Mouse (Mus musculus) v-Abl transformed pro-B cells (cell line): ENCODE data around the gene Rsbn1l.

Experiments
- in situ Hi-C, 2 experiments: fragments of 400-800 bp; cut with MboI; formaldehyde crosslinking; loops; one replicate each; pipeline ENCODE4 v1.15.1; 2025; ENCODE audit not compliant: unreplicated experiment in 2 of 2

Rsbn1l gene

DNA sequence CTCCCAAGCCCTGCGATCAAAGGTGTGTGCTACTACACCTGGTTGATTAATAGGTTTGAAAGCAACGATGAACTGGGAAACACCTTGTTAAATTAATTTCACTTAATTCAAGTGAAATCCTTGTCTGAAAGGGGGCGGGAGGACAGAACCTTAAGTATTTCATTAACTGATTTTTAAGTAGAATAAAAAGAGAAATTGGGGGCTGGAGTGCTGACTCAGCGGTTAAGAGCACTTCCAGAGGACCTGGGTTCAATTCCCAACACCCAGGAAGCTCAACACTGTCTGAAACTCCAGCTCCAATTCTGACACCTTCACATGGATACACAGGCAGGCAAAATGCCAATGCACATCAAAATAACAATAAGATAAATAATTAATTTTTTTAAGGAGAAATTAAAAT is 37.2 kb downstream of the Rsbn1l start:
- in situ Hi-C loops = loop anchor here (10.0 kb wide), 3 partner anchors 126 to 336 kb away; partner anchors contain the start of gene Ptpn12 (in 1 of the 2)

DNA sequence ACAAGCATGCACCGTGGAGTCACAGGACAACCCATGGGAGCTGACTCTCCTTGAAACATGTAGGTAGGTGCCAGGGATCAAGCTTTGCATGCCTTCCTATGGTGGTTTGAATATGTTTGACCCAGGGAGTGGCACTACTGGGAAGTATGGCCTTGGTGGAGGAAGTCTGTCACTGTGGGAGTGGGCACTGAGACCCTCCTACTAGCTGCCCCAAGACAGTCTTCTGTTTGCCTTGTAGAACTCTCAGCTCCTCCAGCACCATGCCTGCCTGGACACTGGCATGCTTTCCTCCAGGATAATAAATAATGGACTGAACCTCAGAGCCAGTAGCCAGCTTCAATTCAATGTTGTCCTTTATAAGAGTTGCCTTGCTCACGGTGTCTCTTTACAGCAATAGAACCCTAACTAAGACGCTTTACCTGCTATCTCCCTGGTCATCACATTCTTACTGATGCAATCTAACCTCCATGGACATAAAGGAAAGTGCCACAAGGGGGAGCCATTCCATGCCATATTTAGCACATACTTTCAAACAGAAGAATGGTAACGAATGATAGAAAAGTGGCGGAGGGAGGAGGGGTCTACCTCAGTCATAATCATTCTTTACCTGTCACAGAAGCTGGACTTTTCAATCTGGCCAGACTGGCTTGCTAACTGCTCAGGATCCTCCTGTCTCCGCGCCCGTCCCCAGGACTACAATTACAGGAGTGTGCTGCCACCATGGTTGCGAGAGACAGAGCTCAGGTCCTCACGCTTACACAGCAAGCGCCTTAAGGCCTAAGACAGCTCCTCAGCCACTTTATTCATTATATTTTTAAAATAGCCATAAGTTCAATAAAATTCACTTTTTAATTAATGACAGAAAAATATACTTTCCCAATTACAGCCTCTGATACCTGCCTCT is 42.6 kb downstream of the Rsbn1l start:
- in situ Hi-C loops = loop anchor here (5.0 to 10.0 kb wide), 5 partner anchors 44 to 341 kb away; partner anchors contain the start of genes Ptpn12 (in 1 of the 2) and Rsbn1l (in 1 of the 2)

DNA sequence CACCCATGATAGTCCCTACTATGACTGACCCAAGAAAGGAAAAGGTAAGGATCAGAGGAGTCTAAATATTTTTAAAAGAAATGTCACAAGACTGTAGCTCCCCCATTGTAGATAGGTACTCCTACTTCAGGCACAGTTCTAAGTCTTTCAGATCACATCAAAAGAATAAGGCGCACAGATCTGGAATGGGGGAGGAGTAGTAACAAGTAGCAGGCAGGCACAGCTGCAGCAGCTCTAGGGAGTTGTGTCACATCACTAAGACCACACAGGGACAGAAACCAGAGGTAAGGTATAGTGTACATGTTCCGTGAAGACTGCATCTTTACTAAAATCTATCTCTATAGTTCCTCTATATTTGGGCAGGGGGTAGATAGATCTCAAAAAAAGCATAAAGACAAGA is 44.5 kb downstream of the Rsbn1l start:
- in situ Hi-C loops = loop anchor here (5.0 to 10.0 kb wide), 5 partner anchors 46 to 343 kb away; partner anchors contain the start of genes Ptpn12 (in 1 of the 2) and Rsbn1l (in 1 of the 2)

DNA sequence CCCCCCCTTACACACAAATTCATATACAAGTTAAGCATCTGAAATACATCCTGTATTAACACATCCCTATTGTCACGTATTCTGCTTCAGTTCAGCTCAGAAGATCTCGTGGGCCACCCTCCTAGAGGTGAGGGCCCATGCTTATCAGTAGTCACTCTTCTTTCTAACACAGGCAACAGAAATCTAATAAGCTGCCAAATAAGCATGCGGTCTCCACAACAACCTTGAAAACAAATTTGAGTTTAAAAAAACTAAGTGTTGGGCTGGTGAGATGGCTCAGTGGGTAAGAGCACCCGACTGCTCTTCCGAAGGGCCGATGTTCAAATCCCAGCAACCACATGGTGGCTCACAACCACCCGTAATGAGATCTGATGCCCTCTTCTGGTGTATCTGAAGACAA is 50.0 kb downstream of the Rsbn1l start:
- in situ Hi-C loops = no loop called here

DNA sequence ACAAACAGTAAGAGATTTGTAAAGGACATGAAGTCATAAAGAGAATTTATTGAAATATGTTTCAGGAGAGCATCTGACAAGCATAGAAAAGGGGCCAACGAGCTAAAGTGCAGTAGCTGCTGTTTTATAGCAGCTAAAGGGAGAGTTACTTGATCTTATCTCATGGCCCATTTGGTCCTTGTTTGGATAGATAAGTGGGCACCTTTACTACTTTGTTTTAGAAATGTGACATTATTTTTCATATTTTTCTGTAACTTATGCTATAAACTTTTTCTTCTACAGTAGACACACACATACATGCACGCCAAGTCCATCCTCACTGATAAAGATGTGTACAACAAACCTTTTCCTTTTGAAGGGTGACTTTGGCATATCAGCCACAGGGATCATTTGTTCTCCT is 50.8 kb downstream of the Rsbn1l start:
- in situ Hi-C loops = no loop called here

DNA sequence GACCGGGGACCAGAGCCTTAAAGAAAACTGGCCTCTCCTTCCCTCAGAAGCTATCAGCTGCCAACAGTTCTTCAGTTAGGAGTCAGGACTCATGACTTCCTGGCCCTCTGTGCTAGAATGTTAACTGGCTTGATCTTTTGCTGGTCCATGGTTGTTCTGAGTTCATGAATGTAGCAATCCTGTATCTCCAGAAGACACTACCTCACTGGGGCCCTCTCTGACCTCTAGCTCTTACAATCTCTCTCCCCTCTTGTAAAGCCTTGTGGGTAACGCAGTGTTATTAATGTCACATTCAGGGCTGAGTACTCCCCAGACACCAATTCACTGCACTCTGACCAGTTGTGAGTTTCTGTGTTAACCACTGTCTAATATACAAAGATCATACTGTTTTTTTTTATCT is 51.6 kb downstream of the Rsbn1l start:
- in situ Hi-C loops = no loop called here

DNA sequence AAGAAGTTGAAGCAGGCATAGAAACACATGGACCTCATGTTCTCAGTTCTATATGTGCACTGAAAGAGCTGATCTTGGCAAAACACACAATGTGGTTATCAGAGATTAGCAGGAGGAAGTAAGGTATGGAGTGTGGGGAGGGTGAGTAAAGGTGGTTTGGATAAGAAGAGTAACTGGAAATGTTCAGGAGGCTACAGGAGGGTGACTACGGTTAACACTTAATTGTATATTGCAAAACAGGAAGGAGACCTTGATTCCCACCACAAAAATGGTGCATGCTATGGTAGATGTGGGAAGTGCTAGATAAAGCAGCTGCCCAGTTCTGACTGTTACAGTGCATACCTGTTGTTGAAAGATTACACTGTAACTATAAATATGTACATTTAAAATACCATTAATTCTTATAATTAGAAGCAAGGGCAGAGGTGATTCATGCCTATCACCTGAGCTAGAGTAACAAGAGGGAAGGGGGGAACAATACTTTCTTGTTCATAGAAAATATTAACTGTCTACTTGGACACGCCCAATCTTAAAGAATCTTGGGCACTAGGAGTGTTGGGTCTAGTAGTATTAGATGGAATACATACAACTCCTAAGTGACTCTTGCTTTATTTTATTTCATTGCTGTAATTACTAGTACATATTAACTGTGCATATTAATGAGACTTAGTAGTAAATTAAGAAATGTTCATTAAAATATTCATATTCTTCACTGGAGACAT is 58.6 kb downstream of the Rsbn1l start:
- in situ Hi-C loops = no loop called here

DNA sequence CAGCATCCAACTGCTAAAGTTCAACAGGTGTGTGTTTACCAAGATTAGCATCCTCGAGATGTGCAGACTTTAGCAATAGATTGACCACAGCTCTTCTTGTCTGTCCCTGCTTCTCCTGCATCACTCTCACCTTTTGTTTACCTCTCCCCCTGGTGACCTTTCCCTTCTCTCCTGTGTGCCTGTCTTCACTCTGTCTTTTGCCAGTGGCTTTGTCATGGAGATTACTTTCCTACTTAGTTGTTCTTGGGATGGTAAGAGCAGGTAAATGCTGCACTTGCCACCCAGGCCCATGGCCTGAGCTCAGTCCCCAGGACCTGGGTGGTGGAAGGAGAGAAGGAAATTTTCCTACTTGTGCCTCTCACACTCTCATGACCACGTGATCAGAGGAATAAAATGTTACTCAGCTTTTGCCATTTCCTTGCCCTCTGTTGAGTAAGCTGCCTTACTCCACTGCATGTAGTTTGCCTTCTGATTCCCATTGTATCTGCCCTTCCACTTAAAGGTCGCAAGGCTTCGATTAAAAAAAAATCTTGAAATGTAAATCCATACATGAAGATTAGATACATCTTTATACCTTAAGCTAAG is 72.1 kb downstream of the Rsbn1l start:
- in situ Hi-C loops = no loop called here

DNA sequence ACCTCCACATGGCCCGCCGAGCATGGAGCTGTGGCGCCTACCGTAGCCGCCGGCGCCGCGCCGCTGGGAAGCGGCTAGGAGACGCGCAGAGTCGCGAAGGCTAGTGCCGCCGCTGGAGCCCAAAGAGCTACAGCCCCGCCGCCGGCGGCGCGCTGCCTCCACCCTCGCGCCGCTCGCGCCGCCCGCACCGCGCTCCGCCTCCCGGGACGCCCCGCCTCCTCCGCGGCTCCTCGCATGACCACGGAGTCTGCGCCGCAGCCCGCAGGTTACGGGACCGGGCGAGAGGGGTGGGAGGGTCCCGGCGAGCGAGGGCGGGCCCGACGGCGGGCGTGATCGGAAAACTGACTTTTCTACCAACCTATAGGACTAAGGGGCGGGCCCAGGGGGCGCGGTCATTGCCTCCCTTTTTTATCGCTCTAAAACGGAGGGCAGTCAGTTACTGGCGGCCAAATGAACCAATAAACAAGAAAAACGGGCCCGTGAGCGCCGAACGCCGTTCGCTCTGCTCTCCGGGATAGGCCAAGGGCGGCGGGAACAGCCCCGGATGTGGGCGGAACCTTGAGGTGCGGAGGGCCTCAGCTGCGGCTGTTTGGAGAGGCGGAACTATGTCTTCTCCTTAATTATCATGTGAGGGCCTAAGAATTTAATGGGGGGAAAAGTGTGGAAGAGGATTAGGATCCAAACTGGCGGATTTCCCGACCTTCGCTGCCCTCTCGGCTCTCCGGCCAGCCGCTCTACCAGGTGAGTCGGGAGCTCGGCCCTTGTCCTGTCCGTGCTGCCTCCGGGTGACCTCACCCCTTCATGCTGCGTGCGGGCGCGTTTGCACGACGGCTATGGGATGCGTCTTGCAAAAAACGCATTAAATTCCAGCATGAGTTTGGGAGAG is 74.0 kb downstream of the Rsbn1l start, which contains the start of the genes Phtf2 and Tmem60:
TSS of gene Phtf2 (minus strand) at position 210 of the 886 bp plus-strand sequence.
TSS of gene Tmem60 (plus strand) at position 277 of the 886 bp plus-strand sequence.
- in situ Hi-C loops = no loop called here

DNA sequence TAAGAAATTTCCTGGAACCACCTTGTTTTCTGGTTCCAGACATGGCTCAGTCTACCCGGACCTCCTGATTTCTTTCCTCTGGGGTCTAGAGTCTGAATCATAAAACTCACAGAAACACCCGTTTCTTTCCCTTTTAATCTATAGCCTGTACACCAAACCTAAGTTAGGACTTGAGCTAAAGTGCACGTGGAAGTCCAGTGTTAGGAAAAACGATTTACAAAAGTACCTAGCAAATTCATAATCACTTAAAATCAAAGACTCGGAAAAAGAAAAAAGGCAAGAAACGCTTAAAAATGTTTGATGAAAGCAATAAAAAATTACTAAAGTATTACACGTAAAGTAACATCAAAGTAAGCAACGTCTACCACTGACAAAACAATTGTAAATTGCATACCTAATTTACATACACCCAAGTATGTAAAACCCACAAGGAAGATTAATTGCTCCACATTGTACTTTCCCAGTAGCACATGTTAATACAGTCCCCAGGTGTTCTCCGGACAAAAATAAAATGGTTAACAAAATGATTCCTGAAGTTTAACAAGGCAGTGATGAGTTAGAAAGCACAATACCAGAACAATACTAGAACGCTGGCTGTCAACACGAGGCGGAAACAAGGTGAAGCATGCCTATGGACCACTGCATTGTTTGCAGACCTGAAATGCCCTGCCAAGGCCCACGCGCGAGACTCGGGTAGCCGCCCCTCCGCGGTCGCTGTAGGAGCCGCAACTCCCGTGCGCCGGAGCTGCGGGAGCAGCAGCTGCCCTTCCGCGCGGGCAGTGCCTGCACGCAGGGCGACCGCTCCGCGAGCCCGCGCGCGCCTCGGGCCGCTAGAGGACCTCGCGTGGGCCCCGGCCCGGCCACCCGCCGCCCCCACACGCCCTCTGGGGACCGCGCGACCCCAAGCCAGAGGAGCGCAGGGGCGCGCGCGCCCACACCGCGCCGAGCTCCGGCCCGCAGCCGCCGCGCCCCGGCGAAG is 75.1 kb downstream of the Rsbn1l start:
- in situ Hi-C loops = no loop called here

DNA sequence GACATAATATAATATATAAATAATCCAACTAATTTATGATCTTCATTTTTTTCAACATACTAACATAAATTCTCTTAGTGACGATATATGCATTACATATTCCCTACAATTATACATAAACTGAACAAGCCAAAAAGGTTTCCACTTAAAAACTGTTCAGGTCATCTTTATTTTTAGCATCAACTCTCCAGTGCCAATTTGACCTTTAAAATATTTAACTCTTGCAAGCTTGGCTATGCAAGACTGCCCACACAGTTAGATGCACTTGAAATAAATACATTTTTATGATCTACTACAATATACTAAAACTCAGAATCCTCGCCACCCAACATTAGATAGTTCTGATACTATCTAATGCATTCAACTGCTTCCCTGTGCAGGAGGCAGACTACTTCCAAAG is 75.8 kb downstream of the Rsbn1l start:
- in situ Hi-C loops = no loop called here

DNA sequence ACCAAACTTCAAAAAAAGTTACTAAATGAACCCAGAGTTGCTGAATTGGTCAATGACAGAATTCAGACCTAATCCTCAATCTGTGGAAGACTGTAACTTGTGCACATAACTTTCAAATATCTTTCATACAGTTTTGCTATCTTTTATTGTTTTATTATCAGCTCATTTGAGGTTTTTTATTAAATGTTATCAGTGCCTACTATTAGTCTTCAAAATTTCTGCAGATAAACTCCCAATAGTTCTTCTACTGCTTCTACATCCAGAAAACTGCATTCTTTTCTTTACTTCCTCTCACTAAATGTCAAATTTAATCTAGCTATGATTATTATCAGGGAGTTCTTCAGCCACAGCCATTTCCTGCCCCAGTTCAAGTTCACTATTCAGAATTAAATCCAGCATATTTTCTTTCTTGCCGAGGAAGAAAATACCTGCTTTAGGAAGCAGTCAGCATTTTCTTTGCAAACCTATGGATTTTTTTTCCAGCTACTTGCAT is 79.2 kb downstream of the Rsbn1l start:
- in situ Hi-C loops = no loop called here

DNA sequence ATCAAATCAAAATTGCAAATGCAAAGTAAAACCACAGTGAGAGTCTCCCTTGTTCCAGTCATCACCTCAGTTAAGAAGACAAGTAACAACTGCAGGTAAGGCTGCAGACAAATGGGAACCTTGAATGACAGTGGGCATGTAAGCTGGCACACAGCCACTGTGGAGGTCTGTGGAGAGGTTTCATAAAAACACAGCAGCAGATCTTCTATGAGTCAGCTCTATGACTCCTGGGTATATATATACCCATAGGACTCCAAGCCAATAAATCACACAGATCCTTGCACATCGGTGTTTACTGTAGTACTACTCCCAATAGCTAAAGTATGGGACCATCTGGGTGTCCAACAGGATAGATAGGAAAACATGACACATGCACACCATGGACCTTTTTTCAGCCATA is 83.1 kb downstream of the Rsbn1l start:
- in situ Hi-C loops = no loop called here

DNA sequence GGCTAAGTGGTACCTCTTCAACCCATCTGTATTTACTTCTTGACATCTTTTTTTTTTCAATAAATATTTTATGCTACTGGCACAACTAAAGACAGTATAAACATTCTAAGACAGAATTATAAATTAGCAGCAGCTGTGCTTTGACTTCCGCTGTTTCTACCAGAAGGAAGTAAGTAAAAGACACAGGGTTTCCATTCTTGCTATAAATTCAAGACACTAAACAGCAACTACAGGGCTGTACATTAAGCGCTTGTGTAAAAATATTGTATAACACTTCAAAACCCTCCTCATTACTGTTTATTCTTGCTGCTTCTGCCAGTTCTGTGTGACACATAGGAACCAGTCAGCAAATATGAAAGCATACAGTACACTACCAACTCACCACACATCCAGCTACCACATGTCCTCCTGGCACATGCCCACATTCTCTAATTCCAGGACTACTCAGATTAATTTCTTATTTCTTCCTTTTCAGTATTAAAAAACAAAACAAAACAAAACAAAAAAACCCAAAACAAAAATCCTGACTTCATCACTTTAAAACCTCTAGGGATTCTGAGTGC is 90.9 kb downstream of the Rsbn1l start:
- in situ Hi-C loops = loop anchor here in 1 of 2 experiments (5.0 kb wide), 1 partner anchor 87 kb away; no protein-coding TSS in a partner anchor

DNA sequence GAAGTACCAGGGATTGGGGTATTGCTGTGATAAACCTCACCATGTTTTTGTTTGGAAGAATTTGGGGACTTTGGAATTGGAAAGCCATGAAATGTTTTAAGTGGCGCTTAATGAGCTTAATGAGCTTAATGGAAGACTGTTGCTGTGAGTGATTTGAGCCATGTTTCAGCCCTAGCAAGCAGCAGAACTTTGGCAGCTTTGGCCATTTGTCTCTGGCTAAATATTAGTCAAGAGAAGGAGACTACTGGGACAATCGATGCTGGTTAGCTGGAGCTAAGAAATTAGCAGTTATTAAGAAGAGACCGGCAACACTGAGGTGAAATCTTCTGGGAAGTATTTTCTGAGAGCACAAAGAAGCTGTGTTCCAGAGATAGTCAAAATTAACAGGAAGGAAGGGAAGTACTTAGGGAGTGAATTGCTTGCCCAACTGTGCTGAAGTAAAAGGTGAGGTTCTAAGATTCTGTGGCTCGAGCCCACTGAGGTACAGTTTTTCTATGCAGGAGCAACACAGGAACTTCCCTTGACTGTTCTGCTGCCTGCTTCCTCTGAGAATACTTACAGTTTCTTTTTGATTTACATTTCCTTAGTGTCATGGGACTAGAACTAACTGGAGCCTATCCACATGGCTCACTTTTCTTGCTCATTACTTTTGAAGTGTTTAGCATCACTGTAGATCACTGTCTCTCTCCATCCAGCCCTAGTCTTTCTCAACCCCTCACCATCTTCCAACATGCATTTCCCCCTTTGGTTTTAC is 91.8 kb downstream of the Rsbn1l start:
- in situ Hi-C loops = no loop called here

DNA sequence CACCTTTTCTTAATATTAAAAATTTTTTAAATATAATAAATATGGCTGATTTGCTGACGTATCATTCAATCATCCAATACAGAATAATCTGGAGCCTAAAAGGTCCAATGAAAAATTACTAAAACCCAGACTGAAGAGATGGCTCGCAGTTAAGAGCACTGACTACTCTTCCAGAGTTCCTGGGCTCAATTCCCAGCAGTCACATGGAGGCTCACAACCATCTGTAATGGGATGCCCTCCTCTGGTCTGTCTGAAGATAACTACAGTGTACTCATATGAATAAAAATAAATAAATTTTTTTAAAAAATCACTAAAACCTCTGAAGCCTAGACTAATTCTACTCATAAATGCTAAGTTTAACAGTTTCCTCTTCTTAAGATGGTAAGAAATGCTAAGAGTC is 94.3 kb downstream of the Rsbn1l start:
- in situ Hi-C loops = no loop called here

DNA sequence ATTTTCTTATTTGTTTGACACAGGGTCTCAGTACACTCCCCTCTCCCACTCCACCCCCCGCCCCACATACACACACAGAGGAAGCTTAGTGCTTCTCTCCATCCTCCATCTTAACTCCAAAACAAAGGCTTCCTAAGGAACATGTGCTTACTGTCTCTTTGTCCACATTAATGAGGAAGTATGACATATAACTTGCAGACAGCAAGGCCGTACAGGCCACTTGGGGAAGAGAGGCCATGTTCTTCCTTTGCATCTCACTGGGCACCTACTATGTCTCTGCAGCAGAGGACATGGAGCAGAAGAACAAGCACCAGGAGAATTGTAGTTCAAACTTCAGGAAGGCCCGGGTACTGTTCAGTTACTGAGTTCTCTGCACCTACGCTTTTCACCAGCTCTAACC is 95.6 kb downstream of the Rsbn1l start:
- in situ Hi-C loops = no loop called here

DNA sequence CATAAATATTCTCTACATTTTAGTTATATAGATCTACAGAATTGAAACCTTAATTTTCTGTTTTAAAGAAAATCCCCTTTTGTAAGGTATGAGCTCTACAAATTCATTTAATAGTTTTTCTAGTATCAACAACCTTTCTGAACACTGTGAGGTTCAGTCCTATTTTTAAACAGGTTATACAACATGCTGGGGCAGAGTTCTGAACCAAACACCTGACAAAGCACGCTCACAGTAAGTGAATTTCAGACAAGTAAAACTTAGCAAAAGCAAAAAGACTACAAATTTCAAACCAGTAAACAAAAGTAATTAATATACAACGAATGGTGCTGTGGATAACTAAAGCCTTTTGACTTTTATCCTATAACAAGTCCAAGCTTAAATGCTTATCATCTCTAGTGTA is 97.8 kb downstream of the Rsbn1l start:
- in situ Hi-C loops = no loop called here
